Mouse (Mus musculus): Measurements from ENCODE around the gene Tysnd1.

GRCm38 (mm10) chr10:61675935-61676334 lies 19.4 kb upstream of the Tysnd1 start:
- TF ChIP-seq CTCF (IDR thresholded peaks at IDR 0.05; ENCODE audit: low read depth): no peak
- no peak for TF ChIP-seq EP300 (IDR thresholded peaks at IDR 0.05; ENCODE audit: low read depth)

Measured in liver, embryonic 14.5 days (tissue).